Mouse (Mus musculus) intestine, embryonic 16.5 days (tissue): ENCODE data around the gene Prss50. TPM values are rescaled to one million over a fixed set of nuclear protein-coding genes. Genes with fewer than 3 reads are reported as not detected.
A peak's percentile ranks its signal among the peaks of the same experiment; 100 is the strongest.

ENCODE experiments used
- ATAC-seq: fragments of 200-750 bp; cut with Nextera tagmentation; 2 replicates; pipeline ENCODE4 v1.8.0; 2017; ENCODE audit warnings: moderate TSS enrichment, moderate library complexity
- H3K27ac ChIP-seq: fragments of 300-500 bp; sonication (generic); 2 replicates; pipeline ENCODE4 v1.5.1; 2014; ENCODE audit warnings: mild to moderate bottlenecking, low read length
- H3K27me3 ChIP-seq: fragments of 300-500 bp; sonication (generic); replicated peaks from 2 replicates; pipeline ENCODE4 v1.6.1; 2014; ENCODE audit warnings: low read length, control low read depth, mixed read lengths; ENCODE audit not compliant: control insufficient read depth, insufficient read depth
- H3K36me3 ChIP-seq: fragments of 300-500 bp; sonication (generic); 2 replicates; pipeline ENCODE4 v1.6.1; 2014; ENCODE audit warnings: low read length, control low read depth; ENCODE audit not compliant: control insufficient read depth, insufficient read depth
- H3K4me1 ChIP-seq: fragments of 300-500 bp; sonication (generic); 2 replicates; pipeline ENCODE4 v1.6.1; 2014; ENCODE audit warnings: low read length, control low read depth, mixed read lengths; ENCODE audit not compliant: control insufficient read depth, insufficient read depth
- H3K4me2 ChIP-seq: fragments of 300-500 bp; sonication (generic); 2 replicates; pipeline ENCODE4 v1.6.1; 2014; ENCODE audit warnings: low read depth, low read length, control low read depth
- H3K4me3 ChIP-seq: fragments of 300-500 bp; sonication (generic); 2 replicates; pipeline ENCODE4 v1.5.1; 2014; ENCODE audit warnings: mild to moderate bottlenecking, low read length
- H3K9ac ChIP-seq: fragments of 300-500 bp; sonication (generic); 2 replicates; pipeline ENCODE4 v1.6.1; 2014; ENCODE audit warnings: low read depth, low read length
- H3K9me3 ChIP-seq: fragments of 300-500 bp; sonication (generic); 2 replicates; pipeline ENCODE4 v1.6.1; 2016; ENCODE audit warnings: low read length, control low read depth; ENCODE audit not compliant: control insufficient read depth
- WGBS: fragments of 180-500 bp; shearing (Covaris S2); extraction: QIAGEN DNeasy Blood & Tissue Kit; methylation state at CpG from one replicate; pipeline ENCODE4 v1.1.7; 2014; 5-methylcytosine and 5-hydroxymethylcytosine counted together
- polyA plus RNA-seq: library from polyadenylated mRNA; unstranded; fragments of >200 nt; fragmentation: Nextera tagmentation; extraction: Ambion mirVana; gene quantifications from 2 replicates; pipeline ENCODE4 v1.2.1, GENCODE M21; 2015

Prss50 gene
- polyA plus RNA-seq, 1 experiment from 2014 or later, result 0.61 TPM

DNA sequence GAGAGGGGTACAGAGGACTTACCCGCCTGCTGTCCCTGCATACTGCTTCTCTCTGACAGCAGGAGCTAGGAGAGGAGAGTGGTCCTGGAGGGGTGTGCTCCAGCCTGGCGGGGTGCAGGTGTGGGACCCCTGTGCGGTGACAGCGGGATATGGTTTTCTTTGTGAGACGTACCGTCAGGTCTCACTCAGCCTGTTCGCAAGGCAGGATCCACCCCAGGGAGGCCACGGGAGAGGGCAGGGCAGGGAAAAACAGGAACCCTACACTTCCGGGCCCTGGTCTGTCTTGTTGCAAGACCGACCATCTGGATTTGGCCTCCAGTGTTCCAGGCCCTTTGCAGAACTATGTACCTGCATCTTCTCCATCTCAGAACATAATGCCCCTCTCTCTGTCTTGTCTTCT, 35.7 kb downstream of the Prss50 start:
- WGBS, result 66% methylated on average over 10 of the region's 10 CpGs
- no peak for ATAC-seq
- H3K4me3 ChIP-seq, result no peak overlapping the region

DNA sequence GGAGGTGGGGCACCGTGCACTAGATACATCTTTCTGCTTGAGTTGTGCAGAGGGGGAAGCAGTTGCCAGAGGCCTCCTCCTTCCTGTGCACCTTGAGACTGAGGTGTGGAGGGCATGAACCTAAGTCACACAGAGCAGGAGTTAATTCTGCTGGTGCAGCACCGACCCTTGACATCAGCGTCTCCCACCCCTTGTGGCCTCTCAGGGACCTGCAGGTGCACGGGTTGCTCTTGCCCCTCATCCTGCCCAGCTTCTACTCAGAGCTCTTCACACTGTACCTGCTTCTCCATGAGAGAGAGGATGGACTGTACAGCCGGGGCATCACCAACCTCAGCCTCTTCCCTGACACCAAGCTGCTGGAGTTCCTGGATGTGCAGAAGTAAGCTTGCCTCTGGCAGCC, 37.7 kb downstream of the Prss50 start:
- Histone ChIP-seq H3K36me3 (0 out of 2 replicates have a peak, but pooled peaks cover 3% of the 10 kb centered on the region), H3K4me2 (no peak overlapping the region), H3K9ac (no peak overlapping the region), H3K9me3 (no peaks in the 10 kb centered on the region), H3K4me1 (peaks cover 9% of the 10 kb centered on the region; the same call in 1 of the 2 replicates), H3K27ac (no peak overlapping the region), H3K27me3 (no peaks in the 10 kb centered on the region), H3K4me3 (no peak overlapping the region)
- ATAC-seq, result no peak
- 64% methylated on average over 5 of the region's 5 CpGs for WGBS

More for the DNA sequence above, 35.7 kb downstream of the Prss50 start:
- Histone ChIP-seq H3K4me2 (no peak overlapping the region), H3K36me3 (0 out of 2 replicates have a peak, but pooled peaks cover 3% of the 10 kb centered on the region), H3K4me1 (peaks cover 20% of the 10 kb centered on the region), H3K9ac (no peak overlapping the region), H3K9me3 (no peaks in the 10 kb centered on the region), H3K27ac (no peak overlapping the region), H3K27me3 (no peaks in the 10 kb centered on the region)

DNA sequence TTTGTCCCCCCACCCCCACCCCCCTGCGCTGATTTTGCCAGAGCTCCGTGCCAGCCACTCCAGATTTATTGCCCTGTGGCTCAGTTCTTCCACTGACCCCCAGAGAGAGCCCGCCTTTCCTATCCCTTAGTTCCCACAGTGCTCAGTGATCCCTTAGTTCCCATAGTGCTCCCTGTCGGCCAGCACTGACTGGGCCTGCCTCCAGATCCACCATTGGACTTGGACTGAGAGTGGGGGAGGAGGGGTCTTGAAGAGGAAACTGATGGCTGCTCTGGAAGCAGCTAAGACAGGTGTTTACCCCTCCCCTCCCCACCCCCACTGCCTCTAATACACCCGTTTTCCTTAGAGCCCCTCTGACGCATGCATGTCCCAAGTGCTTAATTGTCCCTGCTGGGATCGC, 38.2 kb downstream of the Prss50 start:
- Histone ChIP-seq H3K4me1 (peaks cover 4% of the 10 kb centered on the region; the same call in 1 of the 2 replicates), H3K9ac (no peak overlapping the region), H3K9me3 (no peaks in the 10 kb centered on the region), H3K4me3 (no peak overlapping the region), H3K27ac (no peak overlapping the region), H3K27me3 (no peaks in the 10 kb centered on the region), H3K36me3 (0 out of 2 replicates have a peak, but pooled peaks cover 3% of the 10 kb centered on the region), H3K4me2 (no peak overlapping the region)
- 22% methylated on average over 7 of the region's 7 CpGs for WGBS
- ATAC-seq, result no peak

DNA sequence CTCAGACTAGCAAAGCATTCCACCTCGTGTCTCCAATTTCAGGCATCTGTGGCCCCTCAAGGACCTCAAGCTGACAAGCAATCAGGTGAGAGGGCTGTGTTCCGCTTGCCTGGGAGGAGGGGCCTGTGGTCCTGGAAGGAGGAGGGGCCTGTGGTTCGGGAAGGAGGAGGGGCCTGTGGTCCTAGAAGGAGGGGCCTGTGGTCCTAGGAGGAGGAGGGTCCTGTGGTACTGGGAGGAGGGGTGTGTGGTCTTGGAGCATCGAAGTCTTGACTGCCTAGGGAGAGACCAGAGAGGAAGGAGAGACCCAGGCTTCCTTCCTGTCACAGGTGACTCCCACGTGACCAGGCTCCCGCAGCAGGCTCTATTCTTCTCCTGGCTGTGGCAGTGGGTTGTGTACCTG, 38.8 kb downstream of the Prss50 start:
- Histone ChIP-seq H3K36me3 (0 out of 2 replicates have a peak, but pooled peaks cover 3% of the 10 kb centered on the region), H3K4me3 (no peak overlapping the region), H3K27me3 (no peaks in the 10 kb centered on the region), H3K27ac (no peak overlapping the region), H3K9me3 (no peaks in the 10 kb centered on the region), H3K4me2 (no peak overlapping the region), H3K4me1 (no peaks in the 10 kb centered on the region), H3K9ac (no peak overlapping the region)
- ATAC-seq, result 0 out of 2 replicates have a peak, but pooled peaks have one; percentile 17
- WGBS, result 17% methylated on average over 6 of the region's 6 CpGs

DNA sequence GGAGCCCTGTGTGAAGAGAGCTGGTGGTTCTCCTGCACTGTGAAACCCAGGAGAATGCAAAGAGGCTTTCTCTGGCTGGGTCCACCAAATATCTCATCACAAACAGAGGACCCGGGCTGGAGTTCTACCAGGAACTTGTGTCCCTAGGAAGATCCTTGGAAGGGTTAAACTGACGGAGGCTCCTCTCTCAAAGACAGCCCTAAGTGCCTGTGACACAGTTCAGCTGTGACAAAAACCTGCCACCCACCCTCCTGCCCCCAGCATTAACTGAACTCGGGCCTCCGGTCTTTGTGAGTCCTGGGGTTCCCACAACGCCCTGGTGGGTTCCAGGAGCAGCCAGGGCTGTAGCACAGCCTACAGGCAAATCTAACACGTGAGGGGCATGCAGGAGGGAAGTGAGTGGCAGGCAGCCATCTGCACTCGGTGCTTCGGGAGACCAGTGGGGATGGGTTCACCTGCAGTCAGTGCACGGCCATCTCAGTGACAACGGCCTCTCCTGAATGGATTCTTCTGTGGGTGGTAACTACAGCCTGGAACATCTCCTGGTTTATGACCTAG, 41.8 kb downstream of the Prss50 start:
- WGBS, result 62% methylated on average over 10 of the region's 10 CpGs
- Histone ChIP-seq H3K27me3 (no peaks in the 10 kb centered on the region), H3K36me3 (0 out of 2 replicates have a peak, but pooled peaks cover 3% of the 10 kb centered on the region), H3K9me3 (no peaks in the 10 kb centered on the region), H3K4me1 (no peaks in the 10 kb centered on the region), H3K4me3 (no peak overlapping the region), H3K4me2 (no peak overlapping the region), H3K9ac (no peak overlapping the region), H3K27ac (no peak overlapping the region)
- no peak for ATAC-seq

DNA sequence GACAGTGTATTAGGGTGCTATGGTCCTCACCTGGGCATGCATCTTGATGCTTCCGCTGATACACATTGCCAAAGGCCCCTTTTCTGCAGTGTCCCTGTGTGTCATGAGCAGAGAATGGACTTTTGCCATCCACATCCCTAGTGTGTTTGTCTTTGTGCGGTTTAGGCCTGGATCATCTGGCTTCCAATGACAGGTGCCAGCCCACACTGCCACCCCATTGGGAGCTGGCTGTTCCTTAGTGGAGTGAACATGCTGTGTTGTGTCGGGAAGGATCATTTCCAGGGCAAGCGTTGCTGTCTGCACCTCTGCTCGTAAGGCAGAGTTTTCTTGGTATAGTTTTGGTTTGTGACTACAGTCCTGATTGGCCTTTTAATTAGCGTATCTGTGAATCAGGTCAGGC, 43.4 kb downstream of the Prss50 start:
- Histone ChIP-seq H3K27ac (no peak overlapping the region), H3K9ac (no peak overlapping the region), H3K27me3 (no peaks in the 10 kb centered on the region), H3K9me3 (no peaks in the 10 kb centered on the region), H3K4me1 (no peaks in the 10 kb centered on the region), H3K4me3 (no peak overlapping the region), H3K36me3 (no peaks in the 10 kb centered on the region), H3K4me2 (no peak overlapping the region)
- no peak for ATAC-seq
- 87% methylated on average over 6 of the region's 6 CpGs for WGBS

DNA sequence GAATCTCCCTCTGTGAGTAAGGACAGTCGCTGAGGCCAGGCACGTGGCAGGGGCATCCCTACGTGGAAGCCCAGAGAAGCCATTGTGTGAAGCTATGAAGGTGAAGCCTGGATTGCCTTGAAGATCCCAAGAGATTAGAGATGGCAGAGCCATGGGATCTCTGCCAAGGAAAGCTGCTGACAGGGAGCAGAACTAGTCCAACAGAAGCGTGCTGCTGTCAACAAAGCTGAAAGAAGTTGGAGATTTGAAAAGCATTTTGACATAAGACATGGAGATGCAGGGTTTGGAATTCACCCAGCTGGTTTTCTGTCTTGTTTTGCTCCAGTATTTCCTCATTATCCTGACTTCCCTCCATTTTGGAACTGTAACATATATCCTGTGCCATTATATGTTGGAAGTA, 44.5 kb downstream of the Prss50 start:
- Histone ChIP-seq H3K4me3 (no peak overlapping the region), H3K9ac (no peak overlapping the region), H3K9me3 (no peaks in the 10 kb centered on the region), H3K27me3 (no peaks in the 10 kb centered on the region), H3K36me3 (no peaks in the 10 kb centered on the region), H3K4me2 (no peak overlapping the region), H3K27ac (no peak overlapping the region), H3K4me1 (no peaks in the 10 kb centered on the region)
- ATAC-seq, result no peak
- 77% methylated on average over 4 of the region's 4 CpGs for WGBS

DNA sequence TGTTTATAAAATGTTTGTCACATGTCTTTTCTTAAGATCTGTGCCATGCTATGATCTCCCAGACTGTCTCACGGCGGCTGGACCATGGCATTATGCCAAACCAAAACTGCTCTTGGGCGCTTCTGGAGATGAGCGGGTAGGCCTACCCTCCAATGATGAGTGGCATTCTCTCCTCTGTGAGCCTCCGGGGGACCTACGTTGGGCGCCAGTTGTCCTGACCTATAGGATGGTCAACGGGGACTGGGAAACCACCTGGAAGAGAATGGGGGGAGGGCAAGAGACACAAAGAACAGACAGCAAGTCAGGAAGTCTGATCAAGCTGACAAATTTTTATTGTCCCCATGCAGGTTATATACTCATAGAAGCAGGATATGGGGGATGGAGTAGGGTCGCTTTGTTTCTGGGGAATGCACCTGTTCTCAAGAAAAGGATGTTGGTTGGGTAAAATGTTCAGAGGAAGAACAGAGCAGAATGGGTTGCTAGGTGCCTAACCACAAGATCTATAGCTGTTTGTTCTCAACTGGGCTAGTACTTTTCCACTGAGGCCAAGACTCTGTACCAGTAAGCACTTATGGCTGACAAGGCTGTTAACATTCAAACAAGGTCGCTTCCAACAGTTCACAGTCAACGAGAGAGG, 49.6 kb downstream of the Prss50 start:
- Histone ChIP-seq H3K9me3 (no peaks in the 10 kb centered on the region), H3K27me3 (no peaks in the 10 kb centered on the region), H3K4me2 (no peak overlapping the region), H3K9ac (no peak overlapping the region), H3K4me1 (no peaks in the 10 kb centered on the region), H3K36me3 (no peaks in the 10 kb centered on the region), H3K4me3 (no peak overlapping the region), H3K27ac (no peak overlapping the region)
- no peak for ATAC-seq
- 90% methylated on average over 11 of the region's 11 CpGs for WGBS

DNA sequence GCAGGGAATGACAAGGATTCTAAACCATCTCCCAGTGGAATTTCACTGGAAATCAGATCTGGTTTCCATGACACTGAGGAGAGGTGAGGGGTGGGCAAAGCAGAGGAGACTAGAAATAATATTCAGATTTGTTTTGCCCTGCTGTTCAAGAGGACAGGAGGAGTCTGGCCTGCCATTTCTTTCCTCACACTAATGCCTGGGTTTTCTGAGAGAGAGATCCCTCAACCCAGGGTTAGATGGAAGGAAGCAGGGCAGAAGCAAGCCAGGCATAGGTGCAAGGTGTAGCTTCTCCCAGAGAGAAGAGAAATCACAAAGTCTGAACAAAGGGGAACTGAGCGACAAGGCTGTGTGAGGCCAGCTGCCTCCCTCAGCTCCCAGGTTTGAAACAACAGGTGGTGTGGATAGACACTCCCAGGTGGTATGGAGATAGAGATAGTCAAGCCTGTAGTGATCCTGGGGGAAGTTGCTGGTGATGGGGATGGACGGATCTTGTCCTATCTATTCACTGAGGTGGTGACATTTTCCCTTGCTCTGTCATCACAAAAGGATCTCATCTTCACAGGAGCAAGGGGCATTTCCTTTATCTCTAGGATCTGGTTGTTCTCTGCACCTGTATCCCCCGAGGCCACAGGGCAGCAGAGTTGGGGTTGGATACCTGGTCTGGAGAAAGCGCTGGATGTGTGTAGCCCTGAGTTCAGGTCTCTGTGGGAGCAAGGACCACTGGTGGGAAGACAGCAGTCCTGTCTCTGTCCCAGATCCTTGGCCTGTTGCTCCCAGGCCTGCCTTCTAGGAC, 50.3 kb downstream of the Prss50 start:
- no peaks in the 10 kb centered on the region for H3K4me1 ChIP-seq
- WGBS, result 82% methylated on average over 4 of the region's 4 CpGs
- no peak for ATAC-seq

More for the DNA sequence above, 50.3 kb downstream of the Prss50 start:
- Histone ChIP-seq H3K9me3 (no peaks in the 10 kb centered on the region), H3K9ac (no peak overlapping the region), H3K4me2 (no peak overlapping the region), H3K4me3 (no peak overlapping the region), H3K27ac (no peak overlapping the region), H3K27me3 (no peaks in the 10 kb centered on the region), H3K36me3 (no peaks in the 10 kb centered on the region)
